Mouse (Mus musculus) intestine, embryonic 16.5 days (tissue): ENCODE data around the gene Dock10. TPM values are rescaled to one million over a fixed set of nuclear protein-coding genes. Genes with fewer than 3 reads are reported as not detected.

Experiments used
- ATAC-seq: fragments of 200-750 bp; cut with Nextera tagmentation; 2 replicates; pipeline ENCODE4 v1.8.0; 2017; ENCODE audit warnings: moderate TSS enrichment, moderate library complexity
- H3K27ac ChIP-seq: fragments of 300-500 bp; sonication (generic); 2 replicates; pipeline ENCODE4 v1.5.1; 2014; ENCODE audit warnings: mild to moderate bottlenecking, low read length
- H3K27me3 ChIP-seq: fragments of 300-500 bp; sonication (generic); replicated peaks from 2 replicates; pipeline ENCODE4 v1.6.1; 2014; ENCODE audit warnings: low read length, control low read depth, mixed read lengths; ENCODE audit not compliant: control insufficient read depth, insufficient read depth
- H3K36me3 ChIP-seq: fragments of 300-500 bp; sonication (generic); 2 replicates; pipeline ENCODE4 v1.6.1; 2014; ENCODE audit warnings: low read length, control low read depth; ENCODE audit not compliant: control insufficient read depth, insufficient read depth
- H3K4me1 ChIP-seq: fragments of 300-500 bp; sonication (generic); 2 replicates; pipeline ENCODE4 v1.6.1; 2014; ENCODE audit warnings: low read length, control low read depth, mixed read lengths; ENCODE audit not compliant: control insufficient read depth, insufficient read depth
- H3K4me2 ChIP-seq: fragments of 300-500 bp; sonication (generic); 2 replicates; pipeline ENCODE4 v1.6.1; 2014; ENCODE audit warnings: low read depth, low read length, control low read depth
- H3K4me3 ChIP-seq: fragments of 300-500 bp; sonication (generic); 2 replicates; pipeline ENCODE4 v1.5.1; 2014; ENCODE audit warnings: mild to moderate bottlenecking, low read length
- H3K9ac ChIP-seq: fragments of 300-500 bp; sonication (generic); 2 replicates; pipeline ENCODE4 v1.6.1; 2014; ENCODE audit warnings: low read depth, low read length
- H3K9me3 ChIP-seq: fragments of 300-500 bp; sonication (generic); 2 replicates; pipeline ENCODE4 v1.6.1; 2016; ENCODE audit warnings: low read length, control low read depth; ENCODE audit not compliant: control insufficient read depth
- WGBS: fragments of 180-500 bp; shearing (Covaris S2); extraction: QIAGEN DNeasy Blood & Tissue Kit; methylation state at CpG from one replicate; pipeline ENCODE4 v1.1.7; 2014; 5-methylcytosine and 5-hydroxymethylcytosine counted together
- polyA plus RNA-seq: library from polyadenylated mRNA; unstranded; fragments of >200 nt; fragmentation: Nextera tagmentation; extraction: Ambion mirVana; gene quantifications from 2 replicates; pipeline ENCODE4 v1.2.1, GENCODE M21; 2015

The Dock10 gene
- polyA plus RNA-seq, 1 experiment from 2014 or later, result 3.7 TPM

- Histone ChIP-seq H3K9me3 (no peaks in the 10 kb centered on the region), H3K27me3 (no peaks in the 10 kb centered on the region), H3K36me3 (no peaks in the 10 kb centered on the region), H3K4me2 (no peak overlapping the region), H3K4me1 (no peaks in the 10 kb centered on the region), H3K4me3 (no peak overlapping the region), H3K27ac (no peak overlapping the region), H3K9ac (no peak overlapping the region)
- 54% methylated on average over 5 of the region's 5 CpGs for WGBS
- ATAC-seq, result no peak
Measured at GRCm38 (mm10) chr1:80630179-80631149, 127.9 kb downstream of the Dock10 start.

GRCm38 (mm10) chr1:80628054-80628453 is 130.3 kb downstream of the Dock10 start:
- Histone ChIP-seq H3K4me1 (no peaks in the 10 kb centered on the region), H3K4me3 (no peak overlapping the region), H3K27ac (no peak overlapping the region), H3K36me3 (no peaks in the 10 kb centered on the region), H3K9me3 (no peaks in the 10 kb centered on the region), H3K27me3 (no peaks in the 10 kb centered on the region), H3K4me2 (no peak overlapping the region), H3K9ac (no peak overlapping the region)
- no peak for ATAC-seq

- 92% methylated on average over 4 of the region's 4 CpGs for WGBS
- H3K27me3 ChIP-seq, result no peaks in the 10 kb centered on the region
- H3K9me3 ChIP-seq, result no peaks in the 10 kb centered on the region
- H3K4me3 ChIP-seq, result no peak overlapping the region
- H3K4me2 ChIP-seq, result no peak overlapping the region
- no peak for ATAC-seq
- H3K4me1 ChIP-seq, result no peaks in the 10 kb centered on the region
- H3K27ac ChIP-seq, result no peak overlapping the region
- no peak overlapping the region for H3K9ac ChIP-seq
- H3K36me3 ChIP-seq, result no peaks in the 10 kb centered on the region
Measured at GRCm38 (mm10) chr1:80626800-80627199, 131.5 kb downstream of the Dock10 start.

DNA sequence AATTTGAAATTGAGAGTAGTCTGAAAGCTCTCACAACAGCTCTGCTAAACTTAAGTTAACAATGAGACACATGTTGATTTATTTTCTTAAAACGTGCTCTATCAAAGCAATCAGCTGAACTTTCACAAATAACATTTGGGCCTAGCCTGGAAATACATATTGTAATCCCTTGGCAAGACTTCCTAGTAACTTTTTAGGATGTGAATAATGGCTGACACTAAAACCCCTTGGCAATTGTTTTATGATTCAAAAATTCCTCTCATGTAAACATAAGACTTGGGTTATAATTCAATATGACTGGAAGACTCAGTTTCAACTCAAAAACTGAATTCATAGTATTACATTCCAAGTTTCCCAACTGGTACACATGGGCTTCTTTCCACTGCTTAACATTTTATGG is 133.0 kb downstream of the Dock10 start:
- H3K4me1 ChIP-seq, result no peaks in the 10 kb centered on the region
- no peak overlapping the region for H3K4me2 ChIP-seq
- no peak overlapping the region for H3K27ac ChIP-seq
- H3K36me3 ChIP-seq, result no peaks in the 10 kb centered on the region
- ATAC-seq, result no peak
- H3K27me3 ChIP-seq, result no peaks in the 10 kb centered on the region
- no peak overlapping the region for H3K4me3 ChIP-seq
- no peaks in the 10 kb centered on the region for H3K9me3 ChIP-seq
- 37% methylated on average over 1 of the region's 1 CpGs for WGBS
- no peak overlapping the region for H3K9ac ChIP-seq

DNA sequence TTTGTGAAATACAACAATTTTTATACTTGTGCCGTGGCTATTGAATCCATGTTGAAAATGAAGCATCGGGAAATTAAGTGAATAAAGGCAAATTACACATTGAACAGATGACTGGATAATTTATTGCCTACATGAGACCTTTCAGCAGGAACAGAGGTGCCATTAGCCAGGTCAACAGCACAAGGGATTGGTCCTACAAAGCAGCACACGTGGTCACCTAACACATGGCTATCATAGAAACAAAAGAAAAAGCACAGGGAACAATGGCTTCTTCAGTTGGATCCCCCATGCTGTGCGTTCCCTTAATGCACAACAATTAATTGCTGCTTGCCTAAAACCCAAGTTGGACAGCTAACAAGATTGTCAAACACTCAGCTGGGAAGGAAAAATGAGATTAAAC is 133.8 kb downstream of the Dock10 start:
- no peaks in the 10 kb centered on the region for H3K36me3 ChIP-seq
- no peak overlapping the region for H3K27ac ChIP-seq
- H3K9me3 ChIP-seq, result no peaks in the 10 kb centered on the region
- H3K4me1 ChIP-seq, result no peaks in the 10 kb centered on the region
- WGBS, result 75% methylated on average over 4 of the region's 4 CpGs
- H3K4me2 ChIP-seq, result no peak overlapping the region
- no peak overlapping the region for H3K4me3 ChIP-seq
- ATAC-seq, result no peak
- no peak overlapping the region for H3K9ac ChIP-seq
- H3K27me3 ChIP-seq, result no peaks in the 10 kb centered on the region

GRCm38 (mm10) chr1:80622646-80623045 is 135.7 kb downstream of the Dock10 start:
- Histone ChIP-seq H3K27me3 (no peaks in the 10 kb centered on the region), H3K27ac (no peak overlapping the region), H3K4me2 (no peak overlapping the region), H3K4me3 (no peak overlapping the region), H3K9ac (no peak overlapping the region), H3K9me3 (no peaks in the 10 kb centered on the region), H3K4me1 (no peaks in the 10 kb centered on the region), H3K36me3 (no peaks in the 10 kb centered on the region)
- no peak for ATAC-seq
- WGBS, result 83% methylated on average over 1 of the region's 1 CpGs

- Histone ChIP-seq H3K27me3 (no peaks in the 10 kb centered on the region), H3K4me3 (no peak overlapping the region), H3K4me2 (no peak overlapping the region), H3K9ac (no peak overlapping the region), H3K36me3 (no peaks in the 10 kb centered on the region), H3K4me1 (no peaks in the 10 kb centered on the region), H3K9me3 (no peaks in the 10 kb centered on the region), H3K27ac (no peak overlapping the region)
- WGBS, result 69% methylated on average over 2 of the region's 2 CpGs
- no peak for ATAC-seq
Measured at GRCm38 (mm10) chr1:80619100-80619499, 139.2 kb downstream of the Dock10 start.

GRCm38 (mm10) chr1:80616671-80617070 is 141.7 kb downstream of the Dock10 start:
- Histone ChIP-seq H3K9me3 (no peaks in the 10 kb centered on the region), H3K4me1 (no peaks in the 10 kb centered on the region), H3K36me3 (no peaks in the 10 kb centered on the region), H3K4me2 (no peak overlapping the region), H3K9ac (no peak overlapping the region), H3K4me3 (no peak overlapping the region), H3K27me3 (no peaks in the 10 kb centered on the region), H3K27ac (no peak overlapping the region)
- ATAC-seq, result no peak
- WGBS, result 86% methylated on average over 5 of the region's 5 CpGs

GRCm38 (mm10) chr1:80614750-80615149 is 143.6 kb downstream of the Dock10 start:
- no peak overlapping the region for H3K4me2 ChIP-seq
- ATAC-seq, result no peak
- 92% methylated on average over 5 of the region's 5 CpGs for WGBS

More at GRCm38 (mm10) chr1:80614750-80615149, 143.6 kb downstream of the Dock10 start:
- H3K9ac ChIP-seq, result no peak overlapping the region
- no peaks in the 10 kb centered on the region for H3K9me3 ChIP-seq
- H3K27ac ChIP-seq, result no peak overlapping the region
- no peak overlapping the region for H3K4me3 ChIP-seq
- no peaks in the 10 kb centered on the region for H3K36me3 ChIP-seq
- H3K4me1 ChIP-seq, result no peaks in the 10 kb centered on the region
- H3K27me3 ChIP-seq, result no peaks in the 10 kb centered on the region
